Mouse (Mus musculus) forebrain, embryonic 12.5 days (tissue): ENCODE results near the gene B4galnt1. TPM values are rescaled to one million over a fixed set of nuclear protein-coding genes. Genes with fewer than 3 reads are reported as not detected.

Source experiments
- ATAC-seq: fragments of 200-750 bp; cut with Nextera tagmentation; 2 replicates; pipeline ENCODE4 v1.8.0; 2017; ENCODE audit warnings: moderate TSS enrichment; ENCODE audit not compliant: low FRiP score
- H3K27ac ChIP-seq: fragments of 300-500 bp; sonication (generic); 2 replicates; pipeline ENCODE4 v1.5.1; 2016; ENCODE audit warnings: mild to moderate bottlenecking
- H3K27me3 ChIP-seq: fragments of 300-500 bp; sonication (generic); 2 replicates; pipeline ENCODE4 v1.6.1; 2016; ENCODE audit warnings: mild to moderate bottlenecking
- H3K36me3 ChIP-seq: fragments of 300-500 bp; sonication (generic); replicated peaks from 2 replicates; pipeline ENCODE4 v1.6.1; 2016; ENCODE audit warnings: mild to moderate bottlenecking
- H3K4me1 ChIP-seq: fragments of 300-500 bp; sonication (generic); 2 replicates; pipeline ENCODE4 v1.6.1; 2016
- H3K4me2 ChIP-seq: fragments of 300-500 bp; sonication (generic); 2 replicates; pipeline ENCODE4 v1.6.1; 2016; ENCODE audit warnings: mild to moderate bottlenecking, moderate library complexity
- H3K4me3 ChIP-seq: fragments of 300-500 bp; sonication (generic); replicated peaks from 2 replicates; pipeline ENCODE4 v1.5.1; 2016; ENCODE audit warnings: mild to moderate bottlenecking
- H3K9ac ChIP-seq: fragments of 300-500 bp; sonication (generic); 2 replicates; pipeline ENCODE4 v1.6.1; 2016; ENCODE audit warnings: mild to moderate bottlenecking
- H3K9me3 ChIP-seq: fragments of 300-500 bp; sonication (generic); 2 replicates; pipeline ENCODE4 v1.6.1; 2016
- WGBS: fragments of 180-500 bp; shearing (Covaris S2); methylation state at CpG from one replicate; pipeline ENCODE4 v1.1.7; 2016; 5-methylcytosine and 5-hydroxymethylcytosine counted together
- polyA plus RNA-seq: library from polyadenylated mRNA; unstranded; fragments of >200 nt; fragmentation: Nextera tagmentation; extraction: Ambion mirVana; gene quantifications from 2 replicates; pipeline ENCODE4 v1.2.1, GENCODE M21; 2016

B4galnt1 gene
- polyA plus RNA-seq, 1 experiment from 2014 or later, result 13.3 TPM

GRCm38 (mm10) chr10:127194428-127195327 lies 29.7 kb downstream of the B4galnt1 start:
- Histone ChIP-seq H3K4me1 (peaks cover 37% of the 10 kb centered on the region), H3K27me3 (no peaks in the 10 kb centered on the region), H3K9me3 (no peaks in the 10 kb centered on the region), H3K36me3 (peaks cover 45% of the 10 kb centered on the region), H3K4me2 (peak overlapping the region; percentile 86), H3K9ac (peak overlapping the region; percentile 85), H3K27ac (peak overlapping the region; percentile 83), H3K4me3 (peak overlapping the region; percentile 62)
- WGBS, result 22% methylated on average over 22 of the region's 22 CpGs
- peak; percentile 59 for ATAC-seq

DNA sequence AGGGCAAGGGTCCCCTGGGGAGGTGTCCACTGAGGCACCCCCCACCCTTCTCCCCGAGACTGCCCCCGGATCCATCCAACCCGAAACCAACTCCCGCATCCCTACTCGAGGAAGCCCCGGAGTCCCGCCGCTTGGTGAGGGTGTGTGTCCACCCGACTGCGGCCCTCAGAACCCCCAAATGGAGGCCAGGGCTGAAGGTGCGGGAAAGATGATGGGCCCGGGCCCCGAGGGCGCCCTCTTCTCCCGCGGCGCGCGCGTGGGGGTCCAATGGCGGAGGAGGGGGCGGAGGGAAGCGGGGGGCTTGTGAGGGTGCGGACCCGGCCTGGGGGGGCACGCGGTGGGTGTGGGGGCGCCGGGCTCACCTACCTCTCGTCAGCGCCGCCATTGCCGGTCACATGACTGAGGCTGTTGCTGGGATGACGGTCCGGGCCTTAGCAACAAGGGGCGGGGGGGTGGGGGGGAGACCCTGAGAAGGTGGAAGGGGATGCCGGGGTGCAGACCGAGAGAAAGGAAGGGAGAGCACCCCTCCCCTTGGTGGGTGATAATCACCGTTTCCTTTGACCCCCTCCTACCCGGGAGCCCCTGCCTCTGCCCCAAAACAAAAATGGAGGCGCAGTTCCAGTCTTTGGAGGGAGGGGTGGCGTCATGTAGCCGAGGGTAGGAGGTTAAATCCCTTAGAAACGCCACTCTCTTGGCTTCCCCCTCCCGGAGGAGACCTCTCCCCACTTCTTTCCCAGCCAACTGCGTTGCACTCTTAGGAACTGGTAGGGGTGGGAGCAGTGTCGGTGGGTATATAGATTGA lies 30.5 kb downstream of the B4galnt1 start, which contains the start of gene Dtx3:
Gene Dtx3, minus strand, starts transcription at position 401 of the 802 bp plus-strand sequence.
- peak within 1 kb of the TSS; percentile 85 for H3K9ac ChIP-seq
- H3K27ac ChIP-seq, result peak within 1 kb of the TSS; percentile 83
- peak within 1 kb of the TSS; percentile 62 for H3K4me3 ChIP-seq
- ATAC-seq, result peak; percentile 76
- H3K9me3 ChIP-seq, result no peaks in the 10 kb centered on the region
- peaks cover 53% of the 10 kb centered on the region for H3K36me3 ChIP-seq
- H3K4me1 ChIP-seq, result peaks cover 29% of the 10 kb centered on the region
- H3K4me2 ChIP-seq, result peak within 1 kb of the TSS; percentile 86
- no peaks in the 10 kb centered on the region for H3K27me3 ChIP-seq
- WGBS, result under 1% methylated on average over 45 of the region's 47 CpGs

GRCm38 (mm10) chr10:127196392-127196791 lies 31.4 kb downstream of the B4galnt1 start:
- 6% methylated on average over 5 of the region's 5 CpGs for WGBS
- H3K27ac ChIP-seq, result peak overlapping the region; percentile 83
- H3K4me2 ChIP-seq, result peak overlapping the region; percentile 86
- H3K36me3 ChIP-seq, result peaks cover 52% of the 10 kb centered on the region
- H3K9ac ChIP-seq, result peak overlapping the region; percentile 85
- H3K4me3 ChIP-seq, result peak overlapping the region; percentile 62
- no peaks in the 10 kb centered on the region for H3K9me3 ChIP-seq
- peaks cover 25% of the 10 kb centered on the region for H3K4me1 ChIP-seq
- H3K27me3 ChIP-seq, result no peaks in the 10 kb centered on the region
- peak; percentile 28; the same call in 1 of the 2 replicates for ATAC-seq

DNA sequence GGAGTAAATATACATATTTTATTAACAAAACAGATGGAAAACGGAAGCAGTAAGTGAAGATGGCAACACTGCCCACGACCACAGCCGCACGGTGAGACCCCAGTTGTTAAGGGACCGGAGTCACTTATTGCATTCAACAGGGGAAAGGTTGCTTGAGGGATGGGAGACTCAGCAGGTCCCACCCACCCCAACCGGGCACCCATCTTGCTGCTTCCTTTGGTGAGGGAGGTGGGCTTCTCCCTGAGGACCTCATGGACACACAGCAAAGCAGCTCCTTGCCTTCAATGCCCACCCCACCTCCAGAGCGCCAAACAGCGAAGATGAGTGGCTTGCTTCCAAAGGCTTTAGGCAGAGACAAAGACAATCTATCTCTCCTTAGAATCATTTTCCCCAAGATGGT lies 32.1 kb downstream of the B4galnt1 start:
- Histone ChIP-seq H3K36me3 (peaks cover 51% of the 10 kb centered on the region), H3K27me3 (no peaks in the 10 kb centered on the region), H3K9ac (no peak overlapping the region), H3K4me2 (no peak overlapping the region), H3K27ac (0 out of 2 replicates have a peak overlapping the region, but pooled peaks have one; percentile 19), H3K4me1 (peaks cover 25% of the 10 kb centered on the region), H3K9me3 (no peaks in the 10 kb centered on the region), H3K4me3 (no peak overlapping the region)
- WGBS, result 93% methylated on average over 8 of the region's 8 CpGs
- no peak for ATAC-seq

DNA sequence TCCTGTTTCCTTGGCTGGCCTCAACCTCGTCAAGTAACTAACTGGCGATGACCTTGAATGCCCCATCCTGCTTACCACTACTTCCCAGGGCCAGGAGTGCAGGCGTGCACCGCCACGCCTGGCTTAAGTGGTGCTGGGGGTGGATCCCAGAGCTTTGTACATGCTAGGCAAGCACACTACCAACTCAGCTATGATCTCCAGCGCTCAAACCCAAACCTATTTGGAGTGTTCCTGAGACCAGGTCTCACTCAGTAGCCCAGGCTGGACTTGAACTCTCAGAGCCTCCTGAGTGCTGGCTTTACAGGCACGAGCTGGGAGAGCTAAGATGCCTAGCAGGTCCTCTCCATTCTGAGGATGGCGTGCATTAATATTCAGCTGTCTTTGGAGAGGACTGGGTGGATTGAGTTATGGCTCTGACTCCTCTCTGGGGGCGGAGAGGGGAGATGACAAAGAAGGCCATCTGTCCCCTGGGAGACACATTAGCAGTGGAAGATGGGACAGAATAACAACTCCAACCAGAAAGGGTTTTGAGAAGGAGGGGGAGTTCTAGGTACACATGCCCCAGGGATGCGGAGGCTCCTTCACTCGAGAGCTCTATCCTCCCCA lies 32.6 kb downstream of the B4galnt1 start:
- Histone ChIP-seq H3K27me3 (no peaks in the 10 kb centered on the region), H3K36me3 (peaks cover 52% of the 10 kb centered on the region), H3K27ac (no peak overlapping the region), H3K4me3 (no peak overlapping the region), H3K4me2 (no peak overlapping the region), H3K9me3 (no peaks in the 10 kb centered on the region), H3K4me1 (peaks cover 24% of the 10 kb centered on the region), H3K9ac (no peak overlapping the region)
- 91% methylated on average over 11 of the region's 11 CpGs for WGBS
- ATAC-seq, result no peak

DNA sequence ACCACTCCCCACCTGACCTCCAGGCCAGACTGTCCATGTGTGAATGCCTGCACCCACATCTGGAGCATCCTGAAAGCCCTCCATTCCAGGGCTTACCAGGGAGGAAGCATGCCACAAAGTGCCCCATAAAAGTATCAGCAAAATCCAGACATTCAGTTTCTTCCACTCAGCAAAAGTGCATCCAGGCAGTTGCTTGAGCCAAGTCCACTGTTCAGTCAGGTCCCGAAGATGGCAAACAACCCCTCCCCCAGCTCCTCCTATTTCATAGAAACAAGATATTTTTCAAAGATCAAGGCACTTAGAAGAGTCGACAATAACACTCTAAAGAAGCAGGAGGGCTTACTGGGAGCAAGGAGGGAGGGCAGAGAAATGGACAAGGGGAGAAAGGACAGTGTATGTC lies 33.5 kb downstream of the B4galnt1 start:
- H3K9me3 ChIP-seq, result no peaks in the 10 kb centered on the region
- no peak overlapping the region for H3K4me2 ChIP-seq
- H3K36me3 ChIP-seq, result peaks cover 54% of the 10 kb centered on the region
- no peaks in the 10 kb centered on the region for H3K27me3 ChIP-seq
- peaks cover 18% of the 10 kb centered on the region for H3K4me1 ChIP-seq
- no peak overlapping the region for H3K9ac ChIP-seq
- H3K27ac ChIP-seq, result no peak overlapping the region
- 77% methylated on average over 2 of the region's 2 CpGs for WGBS
- no peak for ATAC-seq
- no peak overlapping the region for H3K4me3 ChIP-seq

DNA sequence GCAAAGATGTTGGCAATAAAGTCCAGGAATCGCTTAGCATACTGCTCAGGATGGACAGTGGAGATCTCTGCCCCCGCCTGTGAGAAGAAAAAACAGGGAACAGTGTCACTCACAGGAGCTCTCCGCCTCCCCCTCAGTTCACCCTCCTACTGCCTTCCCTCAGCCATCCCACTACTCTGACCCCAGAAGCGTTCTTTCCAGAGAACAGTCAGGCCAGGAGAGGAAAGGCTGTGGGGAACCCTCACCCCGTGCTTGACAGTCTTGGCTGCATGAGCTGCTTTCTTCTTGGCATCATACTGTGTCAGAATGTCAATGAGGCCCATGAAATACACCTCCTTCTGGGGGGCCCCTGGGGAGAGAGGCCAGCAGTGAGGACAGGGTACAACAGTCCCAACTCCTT lies 34.0 kb downstream of the B4galnt1 start:
- WGBS, result 69% methylated on average over 5 of the region's 5 CpGs
- no peak for ATAC-seq
- Histone ChIP-seq H3K36me3 (peaks cover 59% of the 10 kb centered on the region), H3K4me1 (peaks cover 18% of the 10 kb centered on the region), H3K4me3 (no peak overlapping the region), H3K9me3 (no peaks in the 10 kb centered on the region), H3K4me2 (no peak overlapping the region), H3K27ac (no peak overlapping the region), H3K27me3 (no peaks in the 10 kb centered on the region), H3K9ac (no peak overlapping the region)

- H3K27ac ChIP-seq, result no peak overlapping the region
- H3K4me3 ChIP-seq, result no peak overlapping the region
- H3K27me3 ChIP-seq, result no peaks in the 10 kb centered on the region
- ATAC-seq, result no peak
- WGBS, result 88% methylated on average over 11 of the region's 11 CpGs
- peaks cover 14% of the 10 kb centered on the region for H3K4me1 ChIP-seq
- peaks cover 59% of the 10 kb centered on the region for H3K36me3 ChIP-seq
- no peak overlapping the region for H3K4me2 ChIP-seq
- H3K9ac ChIP-seq, result no peak overlapping the region
- no peaks in the 10 kb centered on the region for H3K9me3 ChIP-seq
These were observed 34.4 kb downstream of the B4galnt1 start for GRCm38 (mm10) chr10:127199474-127199873.

DNA sequence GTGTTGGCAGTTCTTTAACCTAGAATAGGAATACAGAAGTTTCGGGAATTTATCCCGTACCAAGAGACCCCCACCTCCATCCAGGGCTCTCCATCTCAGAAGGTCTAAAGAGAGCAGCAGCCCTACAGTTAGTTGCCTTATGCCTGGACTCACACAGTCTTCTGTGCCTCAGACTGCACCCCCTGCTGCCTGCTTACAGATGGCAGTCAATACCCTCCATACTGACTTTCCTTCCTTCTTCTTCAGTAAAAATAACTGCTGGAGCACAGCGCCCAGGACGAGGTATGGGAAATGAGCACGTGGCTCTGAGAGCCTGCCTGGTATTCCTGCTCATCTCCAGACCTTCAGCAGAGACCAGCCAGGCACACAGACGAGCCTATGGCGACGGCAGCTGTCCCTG lies 35.3 kb downstream of the B4galnt1 start:
- no peaks in the 10 kb centered on the region for H3K27me3 ChIP-seq
- no peak overlapping the region for H3K4me2 ChIP-seq
- ATAC-seq, result no peak
- peaks cover 67% of the 10 kb centered on the region for H3K36me3 ChIP-seq
- no peaks in the 10 kb centered on the region for H3K9me3 ChIP-seq
- 84% methylated on average over 8 of the region's 8 CpGs for WGBS
- H3K9ac ChIP-seq, result no peak overlapping the region
- peaks cover 7% of the 10 kb centered on the region for H3K4me1 ChIP-seq
- H3K27ac ChIP-seq, result no peak overlapping the region
- H3K4me3 ChIP-seq, result no peak overlapping the region

DNA sequence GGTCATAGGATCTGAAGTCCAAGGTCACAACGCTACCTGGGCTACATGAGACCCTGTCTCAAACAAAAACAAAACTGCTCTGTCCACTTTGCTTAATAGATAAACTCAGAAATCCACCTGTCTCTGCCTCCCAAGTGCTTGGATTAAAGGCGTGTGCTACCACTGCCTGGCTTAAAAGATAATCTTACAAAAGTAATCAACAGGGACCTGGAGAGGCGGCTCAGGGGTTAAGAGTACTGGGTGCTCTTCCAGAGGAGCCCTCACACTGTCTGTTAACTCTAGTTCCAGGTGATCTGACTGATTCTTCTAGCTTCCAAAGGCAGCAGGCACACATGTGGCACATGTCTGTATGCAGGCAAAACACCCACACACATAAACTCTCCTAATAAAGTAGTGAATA lies 38.1 kb downstream of the B4galnt1 start:
- no peak overlapping the region for H3K4me3 ChIP-seq
- H3K9me3 ChIP-seq, result no peaks in the 10 kb centered on the region
- H3K27ac ChIP-seq, result no peak overlapping the region
- WGBS, result 92% methylated on average over 3 of the region's 3 CpGs
- no peaks in the 10 kb centered on the region for H3K27me3 ChIP-seq
- H3K9ac ChIP-seq, result no peak overlapping the region
- H3K4me1 ChIP-seq, result no peaks in the 10 kb centered on the region
- no peak for ATAC-seq
- peaks cover 85% of the 10 kb centered on the region for H3K36me3 ChIP-seq
- H3K4me2 ChIP-seq, result no peak overlapping the region

DNA sequence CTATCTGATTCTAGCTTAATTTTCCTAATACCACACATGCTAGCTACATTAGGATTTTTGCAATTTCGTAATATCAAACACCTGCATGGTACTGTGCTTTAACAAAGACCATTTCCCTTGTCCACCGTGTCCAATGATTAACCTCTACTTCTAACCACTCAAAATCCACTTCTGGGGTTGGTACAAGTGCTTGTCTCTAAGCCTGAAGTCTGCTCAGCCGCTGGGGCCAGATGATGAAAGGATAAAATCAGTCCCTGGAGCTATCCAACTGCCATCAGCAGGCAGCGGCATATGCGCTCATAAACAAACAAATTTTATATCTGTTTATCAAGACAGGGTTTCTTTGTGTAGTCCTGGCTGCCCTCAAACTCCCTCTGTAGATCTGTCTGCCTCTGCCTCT lies 39.6 kb downstream of the B4galnt1 start:
- ATAC-seq, result no peak
- no peak overlapping the region for H3K27ac ChIP-seq

DNA sequence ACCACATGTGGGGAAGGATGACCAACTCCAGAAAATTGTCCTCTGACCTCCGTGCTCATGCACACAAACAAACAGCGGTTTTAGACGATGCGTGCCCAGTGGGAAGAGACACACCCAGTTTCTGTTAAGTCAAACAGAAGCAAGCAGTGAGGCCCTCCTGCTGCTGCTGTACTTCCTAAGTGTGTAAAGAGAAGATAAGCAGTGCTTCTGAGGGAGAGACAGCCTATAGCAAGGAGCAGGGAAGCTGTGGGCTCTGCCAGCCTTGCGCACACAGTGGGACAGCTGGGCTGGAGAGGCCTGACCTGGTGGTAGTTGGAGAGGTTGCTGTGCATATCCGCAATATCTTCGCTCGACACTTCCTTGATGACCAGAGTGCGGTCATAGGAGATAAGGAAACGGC lies 40.3 kb downstream of the B4galnt1 start:
- WGBS, result 92% methylated on average over 10 of the region's 10 CpGs
- H3K36me3 ChIP-seq, result peaks cover 69% of the 10 kb centered on the region
- no peaks in the 10 kb centered on the region for H3K9me3 ChIP-seq
- H3K4me3 ChIP-seq, result no peak overlapping the region
- no peak for ATAC-seq
- no peak overlapping the region for H3K4me2 ChIP-seq
- H3K27ac ChIP-seq, result no peak overlapping the region
- H3K4me1 ChIP-seq, result peaks cover 6% of the 10 kb centered on the region
- no peak overlapping the region for H3K9ac ChIP-seq
- no peaks in the 10 kb centered on the region for H3K27me3 ChIP-seq

More for the DNA sequence above, 39.6 kb downstream of the B4galnt1 start:
- H3K4me1 ChIP-seq, result no peaks in the 10 kb centered on the region
- H3K9ac ChIP-seq, result no peak overlapping the region
- H3K36me3 ChIP-seq, result peaks cover 77% of the 10 kb centered on the region
- no peak overlapping the region for H3K4me2 ChIP-seq
- no peaks in the 10 kb centered on the region for H3K27me3 ChIP-seq
- H3K4me3 ChIP-seq, result no peak overlapping the region
- 92% methylated on average over 5 of the region's 5 CpGs for WGBS
- H3K9me3 ChIP-seq, result no peaks in the 10 kb centered on the region
